Mouse (Mus musculus): Measurements from ENCODE around the gene Cyp2w1. TPM values are rescaled to one million over a fixed set of nuclear protein-coding genes. Genes with fewer than 3 reads are reported as not detected.

The Cyp2w1 gene
- total RNA-seq (2021), result not detected
- not detected in 2 replicates for polyA plus RNA-seq (2012; rRNA removed)
- long read RNA-seq, result 0 reads

GRCm38 (mm10) chr5:139352317-139352716 is at the start of gene Cyp2w1:
Gene Cyp2w1, plus strand, starts transcription at chr5:139352617.
- TF ChIP-seq POLR2A (IDR thresholded peaks at IDR 0.05; ENCODE audit: insufficient read depth, low read depth, low read length), result no peak
- no peak for TF ChIP-seq CTCF (IDR thresholded peaks at IDR 0.05)
- TF ChIP-seq EP300 (IDR thresholded peaks at IDR 0.05; ENCODE audit: insufficient read depth, low read depth, low read length), result no peak
- H3K27me3 ChIP-seq (ENCODE audit: control insufficient read depth, insufficient read depth, low read length), result no peaks in the 10 kb centered on the region
- H3K36me3 ChIP-seq (ENCODE audit: control insufficient read depth, insufficient read depth, low read length), result no peaks in the 10 kb centered on the region
- H3K4me3 ChIP-seq, result no peak within 1 kb of the TSS
- 52% methylated on average over 6 of the region's 6 CpGs for WGBS
- H3K79me2 ChIP-seq (replicated peaks; ENCODE audit: control insufficient read depth, insufficient read depth, low read length), result no peaks in the 10 kb centered on the region
- no peaks in the 10 kb centered on the region for H3K4me1 ChIP-seq (ENCODE audit: control insufficient read depth, insufficient read depth, low read length)
- no peak for DNase-seq
- H3K27ac ChIP-seq, result no peak within 1 kb of the TSS
- no peak within 1 kb of the TSS for H3K9ac ChIP-seq (ENCODE audit: low read depth, low read length)
- intact Hi-C loops (cut with DNase I), result no loop called here

GRCm38 (mm10) chr5:139303646-139304061 is 48.8 kb upstream of the Cyp2w1 start:
- no peaks in the 10 kb centered on the region; the same call in 1 of the 2 replicates for H3K27me3 ChIP-seq (ENCODE audit: control insufficient read depth, insufficient read depth, low read length)
- intact Hi-C loops (cut with DNase I), result no loop called here
- no peak overlapping the region for H3K27ac ChIP-seq
- no peaks in the 10 kb centered on the region for H3K4me1 ChIP-seq (ENCODE audit: control insufficient read depth, insufficient read depth, low read length)
- no peak for DNase-seq
- H3K9ac ChIP-seq (ENCODE audit: low read depth, low read length), result no peak overlapping the region
- TF ChIP-seq CTCF (IDR thresholded peaks at IDR 0.05), result no peak
- TF ChIP-seq EP300 (IDR thresholded peaks at IDR 0.05; ENCODE audit: insufficient read depth, low read depth, low read length), result no peak
- TF ChIP-seq POLR2A (IDR thresholded peaks at IDR 0.05; ENCODE audit: insufficient read depth, low read depth, low read length), result no peak
- H3K36me3 ChIP-seq (ENCODE audit: control insufficient read depth, insufficient read depth, low read length), result no peaks in the 10 kb centered on the region
- no peak overlapping the region for H3K4me3 ChIP-seq
- H3K79me2 ChIP-seq (replicated peaks; ENCODE audit: control insufficient read depth, insufficient read depth, low read length), result no peaks in the 10 kb centered on the region
- WGBS, result 86% methylated on average over 9 of the region's 9 CpGs

GRCm38 (mm10) chr5:139309946-139310345 is 42.5 kb upstream of the Cyp2w1 start:
- TF ChIP-seq CTCF (IDR thresholded peaks at IDR 0.05) (no peak), EP300 (IDR thresholded peaks at IDR 0.05; ENCODE audit: insufficient read depth, low read depth, low read length) (no peak), POLR2A (IDR thresholded peaks at IDR 0.05; ENCODE audit: insufficient read depth, low read depth, low read length) (no peak)
- H3K4me3 ChIP-seq, result no peak overlapping the region
- no peaks in the 10 kb centered on the region for H3K79me2 ChIP-seq (replicated peaks; ENCODE audit: control insufficient read depth, insufficient read depth, low read length)
- no peaks in the 10 kb centered on the region for H3K36me3 ChIP-seq (ENCODE audit: control insufficient read depth, insufficient read depth, low read length)
- intact Hi-C loops (cut with DNase I), result no loop called here
- 70% methylated on average over 3 of the region's 3 CpGs for WGBS
- H3K9ac ChIP-seq (ENCODE audit: low read depth, low read length), result no peak overlapping the region
- no peak overlapping the region for H3K27ac ChIP-seq
- no peaks in the 10 kb centered on the region for H3K27me3 ChIP-seq (ENCODE audit: control insufficient read depth, insufficient read depth, low read length)
- H3K4me1 ChIP-seq (ENCODE audit: control insufficient read depth, insufficient read depth, low read length), result no peaks in the 10 kb centered on the region; the same call in 1 of the 2 replicates
- no peak for DNase-seq

GRCm38 (mm10) chr5:139310477-139310876 is 41.9 kb upstream of the Cyp2w1 start:
- no peaks in the 10 kb centered on the region; the same call in 1 of the 2 replicates for H3K4me1 ChIP-seq (ENCODE audit: control insufficient read depth, insufficient read depth, low read length)
- 88% methylated on average over 4 of the region's 4 CpGs for WGBS
- no peak for TF ChIP-seq EP300 (IDR thresholded peaks at IDR 0.05; ENCODE audit: insufficient read depth, low read depth, low read length)
- no peak for TF ChIP-seq CTCF (IDR thresholded peaks at IDR 0.05)
- TF ChIP-seq POLR2A (IDR thresholded peaks at IDR 0.05; ENCODE audit: insufficient read depth, low read depth, low read length), result no peak
- H3K27me3 ChIP-seq (ENCODE audit: control insufficient read depth, insufficient read depth, low read length), result no peaks in the 10 kb centered on the region
- intact Hi-C loops (cut with DNase I), result no loop called here
- no peak for DNase-seq
- H3K9ac ChIP-seq (ENCODE audit: low read depth, low read length), result no peak overlapping the region
- no peak overlapping the region for H3K4me3 ChIP-seq
- no peaks in the 10 kb centered on the region for H3K36me3 ChIP-seq (ENCODE audit: control insufficient read depth, insufficient read depth, low read length)
- no peak overlapping the region for H3K27ac ChIP-seq
- H3K79me2 ChIP-seq (replicated peaks; ENCODE audit: control insufficient read depth, insufficient read depth, low read length), result no peaks in the 10 kb centered on the region

GRCm38 (mm10) chr5:139311822-139312221 is 40.6 kb upstream of the Cyp2w1 start:
- Histone ChIP-seq H3K27me3 (ENCODE audit: control insufficient read depth, insufficient read depth, low read length) (no peaks in the 10 kb centered on the region), H3K4me3 (no peak overlapping the region), H3K79me2 (replicated peaks; ENCODE audit: control insufficient read depth, insufficient read depth, low read length) (no peaks in the 10 kb centered on the region), H3K9ac (ENCODE audit: low read depth, low read length) (no peak overlapping the region), H3K4me1 (ENCODE audit: control insufficient read depth, insufficient read depth, low read length) (no peaks in the 10 kb centered on the region; the same call in 1 of the 2 replicates), H3K36me3 (ENCODE audit: control insufficient read depth, insufficient read depth, low read length) (no peaks in the 10 kb centered on the region), H3K27ac (no peak overlapping the region)
- WGBS, result 84% methylated on average over 9 of the region's 9 CpGs
- DNase-seq, result no peak
- TF ChIP-seq EP300 (IDR thresholded peaks at IDR 0.05; ENCODE audit: insufficient read depth, low read depth, low read length) (no peak), CTCF (IDR thresholded peaks at IDR 0.05) (no peak), POLR2A (IDR thresholded peaks at IDR 0.05; ENCODE audit: insufficient read depth, low read depth, low read length) (no peak)
- intact Hi-C loops (cut with DNase I), result no loop called here

GRCm38 (mm10) chr5:139313536-139313935 is 38.9 kb upstream of the Cyp2w1 start:
- no peak for DNase-seq
- Histone ChIP-seq H3K79me2 (replicated peaks; ENCODE audit: control insufficient read depth, insufficient read depth, low read length) (no peaks in the 10 kb centered on the region), H3K4me1 (ENCODE audit: control insufficient read depth, insufficient read depth, low read length) (no peaks in the 10 kb centered on the region; the same call in 1 of the 2 replicates), H3K36me3 (ENCODE audit: control insufficient read depth, insufficient read depth, low read length) (no peaks in the 10 kb centered on the region), H3K4me3 (no peak overlapping the region), H3K27ac (no peak overlapping the region), H3K27me3 (ENCODE audit: control insufficient read depth, insufficient read depth, low read length) (no peaks in the 10 kb centered on the region), H3K9ac (ENCODE audit: low read depth, low read length) (no peak overlapping the region)
- intact Hi-C loops (cut with DNase I), result no loop called here
- WGBS, result 49% methylated on average over 9 of the region's 9 CpGs
- no peak for TF ChIP-seq POLR2A (IDR thresholded peaks at IDR 0.05; ENCODE audit: insufficient read depth, low read depth, low read length)

Measured in heart, adult 2 months (tissue).